Mouse (Mus musculus): Measurements from ENCODE around the gene Mybph. TPM values are rescaled to one million over a fixed set of nuclear protein-coding genes. Genes with fewer than 3 reads are reported as not detected.
"Not testable (repeated sequence)": the region's sequence is repeated elsewhere in the genome, so short reads cannot be mapped to it uniquely, and the experiment has no call there.

Mybph gene
- polyA plus RNA-seq, 1 experiment from 2014 or later: 0.10 TPM

- Histone ChIP-seq H3K9me3 (replicated peaks) (no peaks in the 10 kb centered on the region), H3K4me1 (peaks cover 19% of the 10 kb centered on the region), H3K36me3 (no peaks in the 10 kb centered on the region), H3K4me3 (peak overlapping the region; percentile 36), H3K27me3 (ENCODE audit: low read depth, poor library complexity, severe bottlenecking) (peaks cover 51% of the 10 kb centered on the region), H3K27ac (replicated peaks) (peak overlapping the region; percentile 34; the same call in 1 of the 2 replicates)
- 25% methylated on average over 35 of the region's 35 CpGs for WGBS
- peak; percentile 85 for DNase-seq (ENCODE audit: low spot score)
Observed at GRCm38 (mm10) chr1:134243948-134244914, 51.0 kb downstream of the Mybph start.

- H3K27ac ChIP-seq (replicated peaks): no peak overlapping the region
Observed at GRCm38 (mm10) chr1:134245004-134245717, 51.9 kb downstream of the Mybph start.

DNA sequence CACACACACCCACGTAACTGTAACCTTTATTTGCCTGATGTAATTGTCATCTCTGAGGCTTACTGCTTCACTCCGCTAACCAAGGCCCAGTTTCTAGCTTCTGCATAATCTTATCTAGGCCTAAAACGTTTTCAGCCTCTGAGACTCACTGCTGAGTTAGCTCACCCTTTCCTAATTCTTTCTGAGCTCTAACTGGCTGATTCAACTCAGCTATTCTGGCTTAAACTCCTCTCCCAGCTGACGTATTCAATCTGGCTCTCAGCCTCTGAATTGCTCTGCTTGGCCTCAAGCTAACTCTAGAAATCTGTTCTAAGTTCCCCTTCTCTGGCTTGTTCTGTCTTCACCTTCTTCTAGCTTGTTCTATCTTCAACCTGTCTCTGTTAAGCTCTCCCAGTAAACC is 53.3 kb downstream of the Mybph start:
- Histone ChIP-seq H3K4me3 (no peak overlapping the region), H3K9me3 (replicated peaks) (no peaks in the 10 kb centered on the region), H3K27me3 (ENCODE audit: low read depth, poor library complexity, severe bottlenecking) (peaks cover 32% of the 10 kb centered on the region), H3K27ac (replicated peaks) (no peak overlapping the region), H3K36me3 (no peaks in the 10 kb centered on the region), H3K4me1 (peaks cover 19% of the 10 kb centered on the region)
- 57% methylated on average over 4 of the region's 4 CpGs for WGBS
- no peak for DNase-seq (ENCODE audit: low spot score)

More at GRCm38 (mm10) chr1:134245004-134245717, 51.9 kb downstream of the Mybph start:
- H3K4me3 ChIP-seq: no peak overlapping the region
- H3K9me3 ChIP-seq (replicated peaks): no peaks in the 10 kb centered on the region
- peaks cover 42% of the 10 kb centered on the region for H3K27me3 ChIP-seq (ENCODE audit: low read depth, poor library complexity, severe bottlenecking)
- WGBS: 81% methylated on average over 14 of the region's 14 CpGs
- H3K36me3 ChIP-seq: no peaks in the 10 kb centered on the region
- DNase-seq (ENCODE audit: low spot score): no peak
- H3K4me1 ChIP-seq: peaks cover 19% of the 10 kb centered on the region

DNA sequence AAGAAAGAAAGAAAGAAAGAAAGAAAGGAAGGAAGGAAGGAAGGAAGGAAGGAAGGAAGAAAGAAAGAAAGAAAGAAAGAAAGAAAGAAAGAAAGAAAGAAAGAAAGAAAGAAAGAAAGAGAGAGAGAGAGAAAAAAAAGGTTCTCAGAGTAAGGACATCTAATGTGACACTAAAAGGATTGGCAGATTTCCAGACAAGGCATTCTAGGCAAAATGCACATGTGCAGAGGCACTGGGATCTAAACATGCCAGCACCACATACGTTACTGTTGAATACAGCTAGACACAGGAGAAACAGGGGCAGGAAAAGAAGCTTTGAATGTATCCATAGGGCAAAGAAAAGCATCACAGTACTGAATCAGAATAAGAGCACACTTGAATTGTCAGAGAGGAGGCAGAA is 56.4 kb downstream of the Mybph start:
- H3K27me3 ChIP-seq (ENCODE audit: low read depth, poor library complexity, severe bottlenecking); H3K9me3 ChIP-seq (replicated peaks); H3K4me3 ChIP-seq; H3K4me1 ChIP-seq; H3K36me3 ChIP-seq; H3K27ac ChIP-seq (replicated peaks); DNase-seq (ENCODE audit: low spot score): not testable (repeated sequence)
- WGBS: 64% methylated on average over 1 of the region's 1 CpGs

Other genes with a start within 250 kb of the Mybph start
- gene Fmod, start 156.2 kb upstream of the Mybph start, polyA plus RNA-seq (2016; fragmentation: Nextera tagmentation; extraction: Ambion mirVana): 2.8 and 6.5 TPM in 2 replicates
- 107 and 161 TPM in 2 replicates for gene Btg2, start 114.3 kb upstream of the Mybph start, polyA plus RNA-seq (2016; fragmentation: Nextera tagmentation; extraction: Ambion mirVana)
- not detected in 2 replicates for gene Chit1, start 82.2 kb upstream of the Mybph start, polyA plus RNA-seq (2016; fragmentation: Nextera tagmentation; extraction: Ambion mirVana)
- gene Chil1, start 11.3 kb upstream of the Mybph start, polyA plus RNA-seq (2016; fragmentation: Nextera tagmentation; extraction: Ambion mirVana): 0.82 and 0.90 TPM in 2 replicates
- gene Adora1, start 42.0 kb downstream of the Mybph start, polyA plus RNA-seq (2016; fragmentation: Nextera tagmentation; extraction: Ambion mirVana): 0.14 and 0.17 TPM in 2 replicates
- gene Myog, start 96.5 kb downstream of the Mybph start, polyA plus RNA-seq (2016; fragmentation: Nextera tagmentation; extraction: Ambion mirVana): 0.07 TPM in 1 of 2 replicates, not detected in the other
- gene Ppfia4, start 139.5 kb downstream of the Mybph start, polyA plus RNA-seq (2016; fragmentation: Nextera tagmentation; extraction: Ambion mirVana): 2.0 and 3.5 TPM in 2 replicates
- gene Tmem183a, start 168.5 kb downstream of the Mybph start, polyA plus RNA-seq (2016; fragmentation: Nextera tagmentation; extraction: Ambion mirVana): 122 and 128 TPM in 2 replicates
- not detected in 2 replicates for gene 4933406M09Rik, start 192.5 kb downstream of the Mybph start, polyA plus RNA-seq (2016; fragmentation: Nextera tagmentation; extraction: Ambion mirVana)
- 24.5 and 27.9 TPM in 2 replicates for gene Cyb5r1, start 212.1 kb downstream of the Mybph start, polyA plus RNA-seq (2016; fragmentation: Nextera tagmentation; extraction: Ambion mirVana)
- gene Adipor1, start 221.9 kb downstream of the Mybph start, polyA plus RNA-seq (2016; fragmentation: Nextera tagmentation; extraction: Ambion mirVana): 74.3 and 75.7 TPM in 2 replicates